Mouse (Mus musculus) MEL (cell line): ENCODE measurements around the gene Eif2s1. TPM values are rescaled to one million over a fixed set of nuclear protein-coding genes. Genes with fewer than 3 reads are reported as not detected.

Experiments
- DNase-seq: peaks from one replicate; pipeline ENCODE4 v3.0.0; 2011; ENCODE audit warnings: low read depth, low spot score
- H3K27ac ChIP-seq: 2 replicates; pipeline ENCODE4 v1.5.1; 2012; ENCODE audit warnings: low read depth, mild to moderate bottlenecking, control low read depth, low read length, moderate library complexity; ENCODE audit not compliant: control insufficient read depth
- H3K27me3 ChIP-seq, 2 experiments: fragments of 150-350 bp in 1 of 2; sonication (generic) in 1 of 2; 2 replicates each; pipeline ENCODE4 v1.6.1; 2012; ENCODE audit warnings: low read length in 2 of 2, mild to moderate bottlenecking in 2 of 2, improper control_type of control experiment in 1 of 2, moderate library complexity in 1 of 2; ENCODE audit not compliant: insufficient read depth in 2 of 2, control insufficient read depth in 1 of 2
- H3K36me3 ChIP-seq, 2 experiments: 2 replicates each; pipeline ENCODE4 v1.6.1; 2012 to 2014; ENCODE audit warnings: low read length in 2 of 2, improper control_type of control experiment in 1 of 2, inconsistent platforms in 1 of 2, mild to moderate bottlenecking in 1 of 2; ENCODE audit not compliant: insufficient read depth in 2 of 2, control insufficient read depth in 1 of 2
- H3K4me1 ChIP-seq, 2 experiments: fragments of 150-350 bp in 1 of 2; sonication (generic) in 1 of 2; 2 replicates each; pipeline ENCODE4 v1.6.1; 2012; ENCODE audit warnings: low read length in 2 of 2, improper control_type of control experiment in 1 of 2, mild to moderate bottlenecking in 1 of 2; ENCODE audit not compliant: insufficient read depth in 2 of 2, control insufficient read depth in 1 of 2
- H3K4me3 ChIP-seq, 2 experiments: fragments of 150-350 bp in 1 of 2; sonication (generic) in 1 of 2; 2 replicates each; pipeline ENCODE4 v1.5.1; 2012; ENCODE audit warnings: low read depth in 2 of 2, low read length in 2 of 2, mild to moderate bottlenecking in 2 of 2, moderate library complexity in 2 of 2, control low read depth in 1 of 2, improper control_type of control experiment in 1 of 2; ENCODE audit not compliant: control insufficient read depth in 1 of 2, insufficient read depth in 1 of 2
- H3K79me2 ChIP-seq: 2 replicates; pipeline ENCODE4 v1.6.1; 2012; ENCODE audit warnings: mild to moderate bottlenecking, low read length, moderate library complexity; ENCODE audit not compliant: control insufficient read depth, poor library complexity, insufficient read depth
- H3K9ac ChIP-seq: 2 replicates; pipeline ENCODE4 v1.6.1; 2012; ENCODE audit warnings: low read depth, mild to moderate bottlenecking, control low read depth, low read length, moderate library complexity; ENCODE audit not compliant: control insufficient read depth, poor library complexity, severe bottlenecking
- H3K9me3 ChIP-seq: fragments of 150-350 bp; sonication (generic); replicated peaks from 2 replicates; pipeline ENCODE4 v1.6.1; 2012; ENCODE audit warnings: mild to moderate bottlenecking, low read length, improper control_type of control experiment, moderate library complexity; ENCODE audit not compliant: insufficient read depth
- BHLHE40 ChIP-seq: IDR thresholded peaks from 2 replicates; pipeline ENCODE4 v1.6.1; 2012; ENCODE audit warnings: low read depth, mild to moderate bottlenecking, inconsistent platforms, low read length, improper control_type of control experiment, borderline replicate concordance
- CHD1 ChIP-seq: IDR thresholded peaks from 2 replicates; pipeline ENCODE4 v1.6.1; 2012; ENCODE audit warnings: low read depth, mild to moderate bottlenecking, inconsistent platforms, low read length, improper control_type of control experiment
- CHD2 ChIP-seq: IDR thresholded peaks from 2 replicates; pipeline ENCODE4 v1.6.1; 2011; ENCODE audit warnings: low read length, improper control_type of control experiment
- CTCF ChIP-seq, 3 experiments: IDR thresholded peaks in 2 of 3; conservative IDR thresholded peaks in 1 of 3; 2 replicates each; pipeline ENCODE4 v1.5.1; 2011 to 2012; ENCODE audit warnings: low read length in 3 of 3, low read depth in 2 of 3, mild to moderate bottlenecking in 2 of 3, improper control_type of control experiment in 1 of 3, inconsistent platforms in 1 of 3, mixed read lengths in 1 of 3, moderate library complexity in 1 of 3; ENCODE audit not compliant: control insufficient read depth in 1 of 3, insufficient read depth in 1 of 3, poor library complexity in 1 of 3, severe bottlenecking in 1 of 3
- ELF1 ChIP-seq: IDR thresholded peaks from 2 replicates; pipeline ENCODE4 v1.6.1; 2014; ENCODE audit warnings: low read depth, mild to moderate bottlenecking, inconsistent platforms, low read length, improper control_type of control experiment, moderate library complexity
- EP300 ChIP-seq, 2 experiments: IDR thresholded peaks; 2 replicates each; pipeline ENCODE4 v1.6.1; 2011; ENCODE audit warnings: improper control_type of control experiment in 2 of 2, low read length in 2 of 2, low read depth in 1 of 2, mild to moderate bottlenecking in 1 of 2
- ETS1 ChIP-seq: IDR thresholded peaks from 2 replicates; pipeline ENCODE4 v1.6.1; 2012; ENCODE audit warnings: low read depth, mild to moderate bottlenecking, inconsistent platforms, low read length, improper control_type of control experiment, moderate library complexity
- GABPA ChIP-seq: IDR thresholded peaks from 2 replicates; pipeline ENCODE4 v1.6.1; 2012; ENCODE audit warnings: low read depth, mild to moderate bottlenecking, inconsistent platforms, low read length, improper control_type of control experiment, moderate library complexity
- GATA1 ChIP-seq: IDR thresholded peaks from 2 replicates; pipeline ENCODE4 v1.6.1; 2011; ENCODE audit warnings: low read depth, low read length, improper control_type of control experiment
- HCFC1 ChIP-seq: IDR thresholded peaks from 2 replicates; pipeline ENCODE4 v1.6.1; 2012; ENCODE audit warnings: low read depth, mild to moderate bottlenecking, inconsistent platforms, low read length, improper control_type of control experiment, moderate library complexity
- JUND ChIP-seq: IDR thresholded peaks from 2 replicates; pipeline ENCODE4 v1.6.1; 2011; ENCODE audit warnings: low read depth, mild to moderate bottlenecking, improper control_type of control experiment, low read length
- KAT2A ChIP-seq: conservative IDR thresholded peaks from 2 replicates; pipeline ENCODE4 v1.6.1; 2012; ENCODE audit warnings: low read depth, low read length, improper control_type of control experiment, inconsistent platforms
- MAFK ChIP-seq: IDR thresholded peaks from 2 replicates; pipeline ENCODE4 v1.6.1; 2011; ENCODE audit warnings: low read depth, mild to moderate bottlenecking, low read length, improper control_type of control experiment, borderline replicate concordance
- MAX ChIP-seq: IDR thresholded peaks from 2 replicates; pipeline ENCODE4 v1.6.1; 2011; ENCODE audit warnings: low read length, improper control_type of control experiment
- MAZ ChIP-seq: IDR thresholded peaks from 2 replicates; pipeline ENCODE4 v1.6.1; 2012; ENCODE audit warnings: low read depth, mild to moderate bottlenecking, inconsistent platforms, low read length, improper control_type of control experiment
- MEF2A ChIP-seq: IDR thresholded peaks from 2 replicates; pipeline ENCODE4 v1.6.1; 2014; ENCODE audit warnings: low read depth, mild to moderate bottlenecking, inconsistent platforms, low read length, improper control_type of control experiment; ENCODE audit not compliant: poor library complexity, insufficient replicate concordance, severe bottlenecking; ENCODE audit errors: extremely low read depth
- MXI1 ChIP-seq: IDR thresholded peaks from 2 replicates; pipeline ENCODE4 v1.6.1; 2011; ENCODE audit warnings: mild to moderate bottlenecking, low read depth, low read length, improper control_type of control experiment
- MYB ChIP-seq: IDR thresholded peaks from 2 replicates; pipeline ENCODE4 v1.6.1; 2011; ENCODE audit warnings: mild to moderate bottlenecking, low read depth, low read length, improper control_type of control experiment
- MYC ChIP-seq: IDR thresholded peaks from 2 replicates; pipeline ENCODE4 v1.6.1; 2011; ENCODE audit warnings: low read depth, mild to moderate bottlenecking, low read length, improper control_type of control experiment, moderate library complexity
- NELFE ChIP-seq: IDR thresholded peaks from 2 replicates; pipeline ENCODE4 v1.6.1; 2011; ENCODE audit warnings: low read depth, low read length, improper control_type of control experiment
- NRF1 ChIP-seq: IDR thresholded peaks from 2 replicates; pipeline ENCODE4 v1.6.1; 2014; ENCODE audit warnings: low read depth, mild to moderate bottlenecking, inconsistent platforms, low read length, improper control_type of control experiment, moderate library complexity; ENCODE audit not compliant: poor library complexity, insufficient read depth, severe bottlenecking
- POLR2A ChIP-seq, 2 experiments: IDR thresholded peaks; 2 replicates each; pipeline ENCODE4 v1.6.1; 2011 to 2012; ENCODE audit warnings: low read length in 2 of 2, mild to moderate bottlenecking in 2 of 2, control low read depth in 1 of 2, improper control_type of control experiment in 1 of 2, low read depth in 1 of 2, moderate library complexity in 1 of 2; ENCODE audit not compliant: control insufficient read depth in 1 of 2, insufficient read depth in 1 of 2, poor library complexity in 1 of 2
- POLR2AphosphoS5 ChIP-seq: IDR thresholded peaks from 2 replicates; pipeline ENCODE4 v1.6.1; 2012; ENCODE audit warnings: low read depth, borderline replicate concordance, mild to moderate bottlenecking, inconsistent platforms, low read length, moderate library complexity, mixed read lengths
- RAD21 ChIP-seq: IDR thresholded peaks from 2 replicates; pipeline ENCODE4 v1.6.1; 2011; ENCODE audit warnings: mild to moderate bottlenecking, low read depth, low read length, improper control_type of control experiment
- RCOR1 ChIP-seq: IDR thresholded peaks from 2 replicates; pipeline ENCODE4 v1.6.1; 2012; ENCODE audit warnings: low read depth, mild to moderate bottlenecking, inconsistent platforms, low read length, improper control_type of control experiment
- SIN3A ChIP-seq: IDR thresholded peaks from 2 replicates; pipeline ENCODE4 v1.6.1; 2012; ENCODE audit warnings: low read length, improper control_type of control experiment, inconsistent platforms
- SMC3 ChIP-seq: IDR thresholded peaks from 2 replicates; pipeline ENCODE4 v1.6.1; 2011; ENCODE audit warnings: low read depth, low read length, improper control_type of control experiment
- TAL1 ChIP-seq: IDR thresholded peaks from 2 replicates; pipeline ENCODE4 v1.6.1; 2012; ENCODE audit warnings: mild to moderate bottlenecking, inconsistent platforms, low read length, moderate library complexity, mixed read lengths
- TBP ChIP-seq: IDR thresholded peaks from 2 replicates; pipeline ENCODE4 v1.8.0; 2011; ENCODE audit warnings: low read depth, low read length, improper control_type of control experiment
- TCF12 ChIP-seq: IDR thresholded peaks from 2 replicates; pipeline ENCODE4 v1.6.1; 2014; ENCODE audit warnings: low read depth, mild to moderate bottlenecking, inconsistent platforms, low read length, improper control_type of control experiment, moderate library complexity
- UBTF ChIP-seq: IDR thresholded peaks from 2 replicates; pipeline ENCODE4 v1.6.1; 2012; ENCODE audit warnings: low read depth, mild to moderate bottlenecking, inconsistent platforms, low read length, improper control_type of control experiment, moderate library complexity, borderline replicate concordance; ENCODE audit not compliant: insufficient read depth
- USF1 ChIP-seq: IDR thresholded peaks from 2 replicates; pipeline ENCODE4 v1.6.1; 2014; ENCODE audit warnings: low read depth, mild to moderate bottlenecking, inconsistent platforms, low read length, improper control_type of control experiment, moderate library complexity
- USF2 ChIP-seq, 2 experiments: IDR thresholded peaks; 2 replicates each; pipeline ENCODE4 v1.6.1; 2011 to 2012; ENCODE audit warnings: improper control_type of control experiment in 2 of 2, low read length in 2 of 2, borderline replicate concordance in 1 of 2, inconsistent platforms in 1 of 2, low read depth in 1 of 2, mild to moderate bottlenecking in 1 of 2; ENCODE audit not compliant: insufficient read depth in 1 of 2
- ZC3H11A ChIP-seq: IDR thresholded peaks from 2 replicates; pipeline ENCODE4 v1.6.1; 2012; ENCODE audit warnings: low read depth, mild to moderate bottlenecking, inconsistent platforms, low read length, improper control_type of control experiment
- ZKSCAN1 ChIP-seq: IDR thresholded peaks from 2 replicates; pipeline ENCODE4 v1.6.1; 2012; ENCODE audit warnings: low read depth, mild to moderate bottlenecking, inconsistent platforms, low read length, improper control_type of control experiment, moderate library complexity
- ZMIZ1 ChIP-seq: IDR thresholded peaks from 2 replicates; pipeline ENCODE4 v1.6.1; 2012; ENCODE audit warnings: low read depth, mild to moderate bottlenecking, inconsistent platforms, low read length, improper control_type of control experiment, moderate library complexity
- ZNF384 ChIP-seq: IDR thresholded peaks from 2 replicates; pipeline ENCODE4 v1.6.1; 2012; ENCODE audit warnings: low read depth, mild to moderate bottlenecking, inconsistent platforms, low read length, improper control_type of control experiment
- polyA plus RNA-seq, 2 experiments: library from polyadenylated mRNA; stranded (reverse) in 1 of 2; unstranded in 1 of 2; fragments of >175 nt in 1 of 2; fragments of >200 nt in 1 of 2; gene quantifications; 2 replicates each; pipeline versions ENCODE4 v1.2.1 to v1.2.4; 2012; ENCODE audit warnings: low replicate concordance in 2 of 2, low read depth in 1 of 2; ENCODE audit not compliant: insufficient read length in 2 of 2, insufficient read depth in 1 of 2, missing spikeins in 1 of 2
- total RNA-seq: library from RNA; depleted of rRNA; stranded (reverse); fragments of 300-350 nt; gene quantifications from 2 replicates; pipeline ENCODE4 v1.2.3, GENCODE M21; 2012

The Eif2s1 gene
- total and polyA plus RNA-seq, 3 experiments = 114 to 550 (median 197) TPM

GRCm38 (mm10) chr12:78919079-78919712, 57.6 kb downstream of the Eif2s1 start:
- Histone ChIP-seq H3K4me1 (no peaks in the 10 kb centered on the region), H3K4me3 (peak overlapping the region; percentile 56 to 59), H3K9ac (peak overlapping the region; percentile 48), H3K27me3 (no peaks in the 10 kb centered on the region), H3K79me2 (no peaks in the 10 kb centered on the region), H3K36me3 (no peaks in the 10 kb centered on the region), H3K9me3 (no peaks in the 10 kb centered on the region), H3K27ac (no peak overlapping the region)
- DNase-seq = peak; percentile 94
- TF ChIP-seq ZC3H11A (peak; percentile 93), UBTF (no peak), ZMIZ1 (no peak), POLR2AphosphoS5 (no peak), JUND (no peak), ZKSCAN1 (no peak), MAX (peak; percentile 15; the same call in 1 of the 2 replicates), USF2 (IDR thresholded peaks at IDR 0.05; ENCODE audit: borderline replicate concordance in 1 of 2, insufficient read depth in 1 of 2, low read depth in 1 of 2, low read length in 2 of 2) (no peak), GATA1 (no peak), NELFE (no peak), ELF1 (no peak), HCFC1 (no peak), MXI1 (peak; percentile 87), EP300 (IDR thresholded peaks at IDR 0.05; ENCODE audit: low read depth in 1 of 2, low read length in 2 of 2) (no peak), ETS1 (no peak), CHD1 (no peak), RAD21 (peak; percentile 98), SMC3 (peak; percentile 93), MAFK (no peak), CTCF (IDR thresholded peaks at IDR 0.05 in 2 of 3, conservative IDR thresholded peaks at IDR 0.05 in 1 of 3; ENCODE audit: control insufficient read depth in 1 of 3, insufficient read depth in 1 of 3, low read depth in 2 of 3, low read length in 3 of 3, poor library complexity in 1 of 3, severe bottlenecking in 1 of 3) (peak; percentile 70 to 98 (median 89)), KAT2A (no peak), TBP (peak; percentile 52; the same call in 1 of the 2 replicates), CHD2 (no peak), TAL1 (no peak), TCF12 (no peak), GABPA (no peak), MEF2A (no peak), USF1 (no peak), MYC (peak; percentile 89; the same call in 1 of the 2 replicates), POLR2A (IDR thresholded peaks at IDR 0.05; ENCODE audit: control insufficient read depth in 1 of 2, insufficient read depth in 1 of 2, low read depth in 1 of 2, low read length in 2 of 2, poor library complexity in 1 of 2) (no peak), BHLHE40 (no peak), SIN3A (peak; percentile 47; the same call in 1 of the 2 replicates), MYB (no peak), ZNF384 (no peak), RCOR1 (no peak), MAZ (no peak), NRF1 (no peak)
